In the genomic region with DNA sequence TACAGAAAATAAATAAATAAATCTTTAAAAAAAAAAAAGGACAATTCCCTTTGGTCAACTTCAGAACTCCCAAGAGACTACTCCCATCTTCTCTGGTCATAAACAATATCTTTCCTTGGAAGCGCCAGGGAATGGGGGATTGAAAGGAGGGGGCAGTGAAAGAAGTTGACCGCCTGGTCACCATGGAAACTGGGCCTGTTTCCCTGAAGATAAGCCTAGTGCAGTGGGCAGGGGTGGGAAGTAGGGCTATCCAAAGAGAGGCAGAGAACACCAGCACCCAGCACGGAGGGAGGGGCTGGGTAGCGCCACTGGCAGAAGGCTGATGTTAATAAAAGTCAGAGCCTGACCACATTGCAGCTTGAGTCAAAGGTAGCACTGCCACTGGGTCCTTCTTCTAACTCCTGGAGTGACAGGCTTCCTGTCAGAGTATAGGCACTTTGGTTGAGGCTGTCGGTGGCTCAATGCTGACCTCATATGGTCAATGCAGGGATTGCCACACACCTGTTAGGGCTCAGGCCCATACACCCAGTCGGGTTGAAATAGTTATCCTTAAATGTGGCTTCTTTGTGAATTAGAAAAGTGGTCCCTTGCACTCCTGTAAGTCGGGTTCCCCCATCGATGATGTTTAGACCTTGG, we compare ENCODE assay signal across 9 mouse cellular contexts. TPM values are rescaled to one million over a fixed set of nuclear protein-coding genes. Genes with fewer than 3 reads are reported as not detected.
DNase-seq lines count a peak whose midpoint lies in the region; TF ChIP-seq lines count a peak whose summit lies in the region.
"Had no signal": no experiment of that assay in that cellular context is flagged by ENCODE, and none has a peak within 500 bp of the region (broad histone marks: within the 10 kb centered on the region; RNA-seq: fewer than 3 reads in every experiment).

No protein-coding gene starts in this region.

- H3K36me3 ChIP-seq in ES-Bruce4 (ENCODE audit: control insufficient read depth, insufficient read depth, low read length, poor library complexity, severe bottlenecking) = no peaks in the 10 kb centered on the region
- H3K36me3 ChIP-seq in heart, adult 2 months (ENCODE audit: control insufficient read depth, insufficient read depth, low read length) = no peaks in the 10 kb centered on the region
- H3K36me3 ChIP-seq: heart, embryonic 15.5 days had no signal

- no peak for TF ChIP-seq POLR2A in ES-Bruce4 (IDR thresholded peaks at IDR 0.05; ENCODE audit: insufficient read depth, low read length)
- no peak for TF ChIP-seq POLR2A in heart, adult 2 months (IDR thresholded peaks at IDR 0.05; ENCODE audit: insufficient read depth, low read depth, low read length)

- no peaks in the 10 kb centered on the region for H3K27me3 ChIP-seq in ES-Bruce4 (ENCODE audit: control insufficient read depth, insufficient read depth, low read length, poor library complexity, severe bottlenecking)
- peaks cover 9% of the 10 kb centered on the region for H3K27me3 ChIP-seq in heart, adult 2 months (ENCODE audit: control insufficient read depth, insufficient read depth, low read length)

- H3K9ac ChIP-seq in ES-Bruce4 (ENCODE audit: low read depth, poor library complexity, severe bottlenecking) = no peak overlapping the region
- H3K9ac ChIP-seq in heart, adult 2 months (ENCODE audit: low read depth, low read length) = no peak overlapping the region
- H3K9ac ChIP-seq: heart, embryonic 15.5 days had no signal

- 6% methylated on average over 8 of the region's 8 CpGs for WGBS in heart, adult 2 months

- no peaks in the 10 kb centered on the region for H3K79me2 ChIP-seq in heart, adult 2 months (replicated peaks; ENCODE audit: control insufficient read depth, insufficient read depth, low read length)

- no peak overlapping the region for H3K27ac ChIP-seq in ES-Bruce4 (ENCODE audit: insufficient read depth, low read length)
- H3K27ac ChIP-seq in heart, adult 2 months = no peak overlapping the region
- H3K27ac ChIP-seq: heart, embryonic 15.5 days had no signal

- intact Hi-C loops in heart, adult 2 months (cut with DNase I) = loop anchor here (1.0 kb wide), 2 partner anchors 36 to 74 kb away; no protein-coding TSS in a partner anchor

- no peak overlapping the region for H3K4me3 ChIP-seq in ES-Bruce4 (ENCODE audit: low read depth, low read length)
- H3K4me3 ChIP-seq in heart, adult 2 months = no peak overlapping the region
- H3K4me3 ChIP-seq: heart, embryonic 15.5 days had no signal

- H3K9me3 ChIP-seq in ES-Bruce4 (replicated peaks; ENCODE audit: control insufficient read depth, insufficient read depth, low read length, poor library complexity, severe bottlenecking) = no peaks in the 10 kb centered on the region
- H3K9me3 ChIP-seq: heart, embryonic 15.5 days had no signal

- TF ChIP-seq EP300 in ES-Bruce4 (IDR thresholded peaks at IDR 0.05; ENCODE audit: insufficient read depth, low read depth, low read length) = no peak
- TF ChIP-seq EP300 in heart, adult 2 months (IDR thresholded peaks at IDR 0.05; ENCODE audit: insufficient read depth, low read depth, low read length) = peak; percentile 84

- peak; percentile 91 for TF ChIP-seq CTCF in ES-Bruce4 (IDR thresholded peaks at IDR 0.05; ENCODE audit: low read depth, low read length)
- TF ChIP-seq CTCF in heart, adult 2 months (IDR thresholded peaks at IDR 0.05) = peak; percentile 96

- H3K4me1 ChIP-seq in ES-Bruce4 (ENCODE audit: control insufficient read depth, insufficient read depth, low read length) = no peaks in the 10 kb centered on the region
- peaks cover 3% of the 10 kb centered on the region; the same call in 1 of the 2 replicates for H3K4me1 ChIP-seq in heart, adult 2 months (ENCODE audit: control insufficient read depth, insufficient read depth, low read length)

- DNase-seq in adrenal gland, adult 18-20 months (ENCODE audit: low spot score in 2 of 2) = peak; percentile 73 to 77
- DNase-seq in embryo, embryonic 11.5 days (ENCODE audit: low read depth, low spot score) = peak; percentile 63
- DNase-seq in heart, adult 2 months = peak; percentile 74 to 83
- DNase-seq in kidney, postnatal 14 days = peak; percentile 86
- DNase-seq in lung, adult 18-20 months = peak; percentile 74 to 78
- DNase-seq in retina, embryonic 14.5 days (ENCODE audit: low spot score) = peak; percentile 91
- no peak for DNase-seq in c-Kit-positive CD71-positive TER-119-positive erythroid progenitor cells, embryonic 14.5 days (ENCODE audit: low spot score)

RNA-seq across cellular contexts. Expression of gene Tmem151b, which starts 2.5 kb away (rescaled TPM):
- polyA plus RNA-seq in ES-Bruce4 (2011; ENCODE audit: insufficient read depth, insufficient read length, low read depth, missing spikeins) = 1.5 and 1.8 TPM in 2 replicates
- under 1 TPM in 1 of 2 experiments, not detected in 1; 0.06 TPM for total RNA-seq in adrenal gland, adult 18-20 months (2021)
- total RNA-seq in heart, adult 2 months (2021) = under 1 TPM in 1 of 2 experiments, not detected in 1; 0.07 TPM
- 0.04 and 0.06 TPM in 2 replicates for polyA plus RNA-seq in heart, adult 2 months (2012; rRNA removed)

RNA-seq across cellular contexts. Expression of gene Nfkbie, which starts 3.6 kb away (rescaled TPM):
- polyA plus RNA-seq in ES-Bruce4 (2011; ENCODE audit: insufficient read depth, insufficient read length, low read depth, missing spikeins) = 2.7 and 3.0 TPM in 2 replicates
- 1 to 10 TPM; 2.7 to 3.5 TPM for total RNA-seq in adrenal gland, adult 18-20 months (2021)
- 1 to 10 TPM; 1.1 TPM for total RNA-seq in heart, adult 2 months (2021)
- 1.6 and 2.2 TPM in 2 replicates for polyA plus RNA-seq in heart, adult 2 months (2012; rRNA removed)

RNA-seq across cellular contexts. Expression of gene Slc35b2, which starts 11.7 kb away (rescaled TPM):
- polyA plus RNA-seq in ES-Bruce4 (2011; ENCODE audit: insufficient read depth, insufficient read length, low read depth, missing spikeins) = 28.2 and 31.7 TPM in 2 replicates
- total RNA-seq in adrenal gland, adult 18-20 months (2021) = 10 to 100 TPM; 28.1 to 44.2 TPM
- total RNA-seq in heart, adult 2 months (2021) = 10 to 100 TPM; 23.4 to 24.0 TPM
- polyA plus RNA-seq in heart, adult 2 months (2012; rRNA removed) = 45.1 and 49.2 TPM in 2 replicates

RNA-seq across cellular contexts. Expression of gene Hsp90ab1, which starts 21.1 kb away (rescaled TPM):
- polyA plus RNA-seq in ES-Bruce4 (2011; ENCODE audit: insufficient read depth, insufficient read length, low read depth, missing spikeins) = 3,626 and 3,708 TPM in 2 replicates
- total RNA-seq in adrenal gland, adult 18-20 months (2021) = 1,000 to 10,000 TPM; 2,801 to 2,860 TPM
- total RNA-seq in heart, adult 2 months (2021) = 1,000 to 10,000 TPM; 1,183 to 1,319 TPM
- 464 and 736 TPM in 2 replicates for polyA plus RNA-seq in heart, adult 2 months (2012; rRNA removed)

RNA-seq across cellular contexts. Expression of gene Tcte1, which starts 28.7 kb away (rescaled TPM):
- not detected in 2 replicates for polyA plus RNA-seq in ES-Bruce4 (2011; ENCODE audit: insufficient read depth, insufficient read length, low read depth, missing spikeins)
- not detected for total RNA-seq in adrenal gland, adult 18-20 months (2021)
- not detected for total RNA-seq in heart, adult 2 months (2021)
- polyA plus RNA-seq in heart, adult 2 months (2012; rRNA removed) = 0.09 and 0.90 TPM in 2 replicates
